Mouse (Mus musculus): ENCODE data around the gene Ermap.

Ermap gene

GRCm38 (mm10) chr4:119189864-119190263 is at the start of gene Ermap:
Gene Ermap, minus strand, starts transcription at chr4:119190011.
- no peak for DNase-seq

- DNase-seq = peak; percentile 35
Observed at GRCm38 (mm10) chr4:119239181-119239682, 49.4 kb upstream of the Ermap start.

GRCm38 (mm10) chr4:119238661-119239060 is 48.9 kb upstream of the Ermap start:
- no peak for DNase-seq

- no peak for DNase-seq
Observed at GRCm38 (mm10) chr4:119234348-119234747, 44.5 kb upstream of the Ermap start.

GRCm38 (mm10) chr4:119233256-119233901 is 43.6 kb upstream of the Ermap start:
- no peak for DNase-seq

GRCm38 (mm10) chr4:119232410-119233255 is 42.8 kb upstream of the Ermap start, which contains the start of the genes AU022252 and P3h1:
Gene AU022252, minus strand, starts transcription at chr4:119232712.
Gene P3h1, plus strand, starts transcription at chr4:119232915.
- DNase-seq = peak; percentile 99

- no peak for DNase-seq
Observed at GRCm38 (mm10) chr4:119226751-119227150, 36.9 kb upstream of the Ermap start.

- no peak for DNase-seq
Observed at GRCm38 (mm10) chr4:119225719-119226118, 35.9 kb upstream of the Ermap start.

GRCm38 (mm10) chr4:119224534-119224933 is 34.7 kb upstream of the Ermap start:
- no peak for DNase-seq

- no peak for DNase-seq
Observed at GRCm38 (mm10) chr4:119223696-119224095, 33.9 kb upstream of the Ermap start.

- no peak for DNase-seq
Observed at GRCm38 (mm10) chr4:119218169-119218568, 28.4 kb upstream of the Ermap start, which contains the start of gene Tmem269. Gene Tmem269, minus strand, starts transcription at chr4:119218217.

GRCm38 (mm10) chr4:119216667-119217066 is 26.9 kb upstream of the Ermap start:
- no peak for DNase-seq

- peak; percentile 19 for DNase-seq
Observed at GRCm38 (mm10) chr4:119204672-119205071, 14.9 kb upstream of the Ermap start.

GRCm38 (mm10) chr4:119198105-119198504 is 8.3 kb upstream of the Ermap start:
- no peak for DNase-seq

- no peak for DNase-seq
Observed at GRCm38 (mm10) chr4:119195582-119196320, 5.9 kb upstream of the Ermap start.

- DNase-seq = peak; percentile 81
Observed at GRCm38 (mm10) chr4:119194909-119195581, 5.2 kb upstream of the Ermap start, which contains the start of gene Svbp. Gene Svbp, plus strand, starts transcription at chr4:119195306.

GRCm38 (mm10) chr4:119192757-119193156 is 2.9 kb upstream of the Ermap start:
- DNase-seq = no peak

- DNase-seq = no peak
Observed at GRCm38 (mm10) chr4:119191273-119191672, 1.5 kb upstream of the Ermap start.

- no peak for DNase-seq
Observed at GRCm38 (mm10) chr4:119190618-119191017, 807 bp upstream of the Ermap start.

GRCm38 (mm10) chr4:119189392-119189791 is 419 bp downstream of the Ermap start:
- DNase-seq = no peak

- DNase-seq = no peak
Observed at GRCm38 (mm10) chr4:119188060-119188785, 1.6 kb downstream of the Ermap start.

GRCm38 (mm10) chr4:119185771-119186170 is 4.0 kb downstream of the Ermap start:
- no peak for DNase-seq

All from cerebellum, adult 8-10 months (tissue).